In the genomic region with DNA sequence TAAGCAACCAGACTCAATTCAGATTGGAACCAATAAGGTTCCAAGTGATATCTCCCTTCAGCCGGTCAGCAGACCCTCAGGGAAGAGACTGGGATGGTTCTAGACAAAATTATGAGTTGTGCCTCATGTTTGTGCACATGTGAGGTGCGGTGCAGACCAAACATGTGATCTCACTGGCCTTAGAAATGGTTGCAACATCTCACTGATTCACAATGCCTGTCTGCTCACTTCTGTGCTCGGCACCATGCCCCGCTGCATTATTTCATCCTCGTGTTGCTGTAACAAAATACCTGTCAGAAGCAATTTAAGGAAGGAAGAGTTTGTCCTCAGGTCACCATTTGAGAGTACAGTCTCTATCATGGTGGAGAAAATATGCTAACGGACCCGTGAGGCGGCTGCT, we compare ENCODE assay signal across 22 mouse cellular contexts.
DNase-seq lines count a peak whose midpoint lies in the region; ATAC-seq and TF ChIP-seq lines count a peak whose summit lies in the region.
"Had no signal": no experiment of that assay in that cellular context is flagged by ENCODE, and none has a peak within 500 bp of the region (broad histone marks: within the 10 kb centered on the region; RNA-seq: fewer than 3 reads in every experiment).

No protein-coding gene starts in this region.

- no peak for TF ChIP-seq CTCF in gastrocnemius, adult 2 months (IDR thresholded peaks at IDR 0.05)

- DNase-seq in gastrocnemius, adult 2 months = peak; percentile 50
- DNase-seq in gastrocnemius, postnatal 14 days = no peak
- DNase-seq in adrenal gland, postnatal 10 days = peak; percentile 4
- peak; percentile 18 for DNase-seq in adrenal gland, postnatal 14 days
- DNase-seq: cerebellum, adult 11 months; cerebellum, adult 2 months; cerebellum, adult 9-11 months; cerebellum, postnatal 25 days; forebrain, postnatal 0 days; kidney, adult 11 months had no signal

- no peak for ATAC-seq in midbrain, embryonic 15.5 days (replicated peaks)
- ATAC-seq: CD4-positive, CD25-positive, alpha-beta regulatory T cell, adult 4 months; forebrain, embryonic 14.5 days; hindbrain, embryonic 16.5 days; intestine, embryonic 15.5 days had no signal

- H3K27me3 ChIP-seq in midbrain, embryonic 15.5 days (replicated peaks) = no peaks in the 10 kb centered on the region
- H3K27me3 ChIP-seq: embryonic facial prominence, embryonic 12.5 days; embryonic facial prominence, embryonic 15.5 days; heart, embryonic 15.5 days; hindbrain, embryonic 13.5 days; intestine, embryonic 15.5 days had no signal

- H3K9ac ChIP-seq in midbrain, embryonic 15.5 days = no peak overlapping the region
- H3K9ac ChIP-seq: embryonic facial prominence, embryonic 12.5 days; embryonic facial prominence, embryonic 15.5 days; forebrain, postnatal 0 days; heart, embryonic 15.5 days; hindbrain, embryonic 13.5 days; intestine, embryonic 15.5 days had no signal

- no peak overlapping the region for H3K4me2 ChIP-seq in midbrain, embryonic 15.5 days
- H3K4me2 ChIP-seq: embryonic facial prominence, embryonic 12.5 days; embryonic facial prominence, embryonic 15.5 days; heart, embryonic 11.5 days; heart, embryonic 15.5 days; hindbrain, embryonic 13.5 days; intestine, embryonic 15.5 days had no signal

- intact Hi-C loops in gastrocnemius, adult 2 months (cut with DNase I) = no loop called here
- intact Hi-C loops in gastrocnemius, postnatal 14 days (cut with DNase I; ENCODE audit: low total_unique reads) = no loop called here

- WGBS in midbrain, embryonic 15.5 days = 87% methylated on average over 8 of the region's 8 CpGs

- H3K27ac ChIP-seq in gastrocnemius, adult 2 months = no peak overlapping the region
- 0 out of 2 replicates have a peak overlapping the region, but pooled peaks have one; percentile 22 for H3K27ac ChIP-seq in brown adipose tissue, adult 24 weeks (replicated peaks; ENCODE audit: low read depth, low read length)
- H3K27ac ChIP-seq in midbrain, embryonic 15.5 days = no peak overlapping the region
- H3K27ac ChIP-seq: embryonic facial prominence, embryonic 12.5 days; embryonic facial prominence, embryonic 15.5 days; heart, embryonic 15.5 days; hindbrain, embryonic 10.5 days; hindbrain, embryonic 13.5 days; intestine, embryonic 15.5 days had no signal

- H3K4me3 ChIP-seq in gastrocnemius, adult 2 months = no peak overlapping the region
- no peak overlapping the region for H3K4me3 ChIP-seq in brown adipose tissue, adult 24 weeks (ENCODE audit: insufficient read depth, low read depth, low read length)
- H3K4me3 ChIP-seq in midbrain, embryonic 15.5 days = no peak overlapping the region
- H3K4me3 ChIP-seq: embryonic facial prominence, embryonic 12.5 days; embryonic facial prominence, embryonic 15.5 days; heart, embryonic 15.5 days; hindbrain, embryonic 10.5 days; hindbrain, embryonic 13.5 days; intestine, embryonic 15.5 days had no signal

- no peaks in the 10 kb centered on the region for H3K4me1 ChIP-seq in brown adipose tissue, adult 24 weeks (ENCODE audit: control insufficient read depth, insufficient read depth, insufficient read length, low read length)
- no peaks in the 10 kb centered on the region for H3K4me1 ChIP-seq in midbrain, embryonic 15.5 days
- H3K4me1 ChIP-seq: embryonic facial prominence, embryonic 12.5 days; embryonic facial prominence, embryonic 15.5 days; hindbrain, embryonic 10.5 days; hindbrain, embryonic 13.5 days; intestine, embryonic 15.5 days had no signal

- no peaks in the 10 kb centered on the region for H3K9me3 ChIP-seq in midbrain, embryonic 15.5 days
- H3K9me3 ChIP-seq: embryonic facial prominence, embryonic 12.5 days; embryonic facial prominence, embryonic 15.5 days; heart, embryonic 15.5 days; hindbrain, embryonic 10.5 days; hindbrain, embryonic 13.5 days; intestine, embryonic 15.5 days had no signal

- no peaks in the 10 kb centered on the region for H3K36me3 ChIP-seq in midbrain, embryonic 15.5 days (replicated peaks)
- H3K36me3 ChIP-seq: embryonic facial prominence, embryonic 12.5 days; embryonic facial prominence, embryonic 15.5 days; heart, embryonic 15.5 days; hindbrain, embryonic 10.5 days; hindbrain, embryonic 13.5 days; intestine, embryonic 15.5 days had no signal
